ENCODE assay signal across 11 mouse cellular contexts in the genomic region with DNA sequence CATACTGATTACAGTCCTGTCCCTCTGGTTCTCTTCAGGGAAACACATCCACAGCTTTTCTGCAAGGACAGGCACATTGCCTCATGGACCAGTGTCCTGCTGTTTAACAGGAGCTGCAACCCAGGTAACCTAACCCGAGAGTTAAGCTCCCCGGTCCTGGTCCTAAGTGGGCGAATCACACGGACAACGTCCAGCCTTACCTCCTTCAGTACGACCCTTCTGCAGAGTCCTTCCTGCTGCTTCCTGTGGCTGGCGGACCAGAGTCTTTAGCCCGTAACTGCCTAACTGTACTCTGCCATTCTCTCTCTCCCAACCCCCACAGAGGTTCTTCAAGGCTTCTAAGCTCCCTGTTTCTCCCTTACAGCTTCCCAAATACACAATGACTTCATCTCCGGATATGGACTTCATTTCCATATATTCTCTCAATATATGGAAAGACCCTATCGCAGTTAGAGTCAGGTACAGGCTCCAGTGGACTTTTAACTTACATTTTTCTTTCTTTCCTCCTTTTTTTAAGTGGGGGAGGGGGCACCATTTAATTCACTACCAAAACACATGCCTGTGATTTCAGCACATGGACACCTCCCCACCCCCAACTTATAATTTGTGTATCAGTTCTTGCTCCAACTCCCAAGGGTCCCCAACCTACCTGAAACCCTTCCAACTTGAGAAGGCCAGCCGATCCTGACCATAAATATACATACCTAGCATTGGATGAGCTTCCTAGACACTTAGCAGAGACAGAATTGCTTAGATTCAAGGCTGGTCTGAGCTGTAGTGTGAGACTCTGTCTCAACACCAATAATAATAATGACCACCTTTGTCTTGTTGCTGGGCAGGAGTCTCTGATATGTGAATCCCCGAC. TPM values are rescaled to one million over a fixed set of nuclear protein-coding genes. Genes with fewer than 3 reads are reported as not detected.
DNase-seq lines count a peak whose midpoint lies in the region; ATAC-seq and TF ChIP-seq lines count a peak whose summit lies in the region.
"Had no signal": no experiment of that assay in that cellular context is flagged by ENCODE, and none has a peak within 500 bp of the region (broad histone marks: within the 10 kb centered on the region; RNA-seq: fewer than 3 reads in every experiment).

No protein-coding gene starts in this region.

- peaks cover 69% of the 10 kb centered on the region for H3K4me1 ChIP-seq in forebrain, embryonic 12.5 days
- H3K4me1 ChIP-seq in forebrain, postnatal 0 days (ENCODE audit: insufficient read depth): peaks cover 9% of the 10 kb centered on the region
- H3K4me1 ChIP-seq in embryonic facial prominence, embryonic 15.5 days: peaks cover 58% of the 10 kb centered on the region
- peaks cover 57% of the 10 kb centered on the region for H3K4me1 ChIP-seq in limb, embryonic 15.5 days

- H3K27me3 ChIP-seq in forebrain, embryonic 12.5 days: peaks cover 8% of the 10 kb centered on the region
- no peaks in the 10 kb centered on the region for H3K27me3 ChIP-seq in forebrain, postnatal 0 days (ENCODE audit: insufficient read depth, low read length)
- no peaks in the 10 kb centered on the region for H3K27me3 ChIP-seq in embryonic facial prominence, embryonic 15.5 days
- H3K27me3 ChIP-seq in limb, embryonic 15.5 days: no peaks in the 10 kb centered on the region

- peak overlapping the region; percentile 16 for H3K27ac ChIP-seq in forebrain, embryonic 12.5 days
- no peak overlapping the region for H3K27ac ChIP-seq in forebrain, postnatal 0 days (ENCODE audit: low read depth, low read length)
- H3K27ac ChIP-seq in layer of hippocampus, adult 2 months: peak overlapping the region; percentile 65
- 0 out of 2 replicates have a peak overlapping the region, but pooled peaks have one; percentile 4 for H3K27ac ChIP-seq in embryonic facial prominence, embryonic 15.5 days (replicated peaks)
- 0 out of 2 replicates have a peak overlapping the region, but pooled peaks have one; percentile 22 for H3K27ac ChIP-seq in limb, embryonic 15.5 days
- H3K27ac ChIP-seq: macrophage had no signal

- H3K9ac ChIP-seq in forebrain, embryonic 12.5 days: no peak overlapping the region
- no peak overlapping the region for H3K9ac ChIP-seq in forebrain, postnatal 0 days
- H3K9ac ChIP-seq in embryonic facial prominence, embryonic 15.5 days: no peak overlapping the region
- no peak overlapping the region for H3K9ac ChIP-seq in limb, embryonic 15.5 days

- DNase-seq in forebrain, postnatal 0 days: no peak
- DNase-seq in layer of hippocampus, adult 2 months (ENCODE audit: low spot score in 2 of 2): no peak
- DNase-seq in layer of hippocampus, adult 11-12 months (ENCODE audit: low spot score): no peak
- DNase-seq in left cerebral cortex, adult 8-10 months (ENCODE audit: low spot score in 2 of 2): no peak
- DNase-seq: embryo, embryonic 11 days; gastrocnemius, postnatal 36 days had no signal

- no peaks in the 10 kb centered on the region for H3K9me3 ChIP-seq in forebrain, embryonic 12.5 days
- H3K9me3 ChIP-seq in forebrain, postnatal 0 days (ENCODE audit: low read length): no peaks in the 10 kb centered on the region
- H3K9me3 ChIP-seq in embryonic facial prominence, embryonic 15.5 days (replicated peaks): no peaks in the 10 kb centered on the region
- no peaks in the 10 kb centered on the region for H3K9me3 ChIP-seq in limb, embryonic 15.5 days

- H3K36me3 ChIP-seq in forebrain, embryonic 12.5 days (replicated peaks): no peaks in the 10 kb centered on the region
- H3K36me3 ChIP-seq in forebrain, postnatal 0 days (ENCODE audit: insufficient read depth): no peaks in the 10 kb centered on the region
- H3K36me3 ChIP-seq in embryonic facial prominence, embryonic 15.5 days: no peaks in the 10 kb centered on the region
- no peaks in the 10 kb centered on the region for H3K36me3 ChIP-seq in limb, embryonic 15.5 days

- no peak overlapping the region for H3K4me3 ChIP-seq in forebrain, embryonic 12.5 days (replicated peaks)
- H3K4me3 ChIP-seq in forebrain, postnatal 0 days (ENCODE audit: low read depth, low read length): no peak overlapping the region
- H3K4me3 ChIP-seq in layer of hippocampus, adult 2 months: no peak overlapping the region
- no peak overlapping the region for H3K4me3 ChIP-seq in embryonic facial prominence, embryonic 15.5 days (replicated peaks)
- H3K4me3 ChIP-seq in limb, embryonic 15.5 days: no peak overlapping the region

- TF ChIP-seq CTCF in forebrain, postnatal 0 days (IDR thresholded peaks at IDR 0.05; ENCODE audit: low read depth): no peak
- TF ChIP-seq CTCF in layer of hippocampus, adult 2 months (conservative IDR thresholded peaks at IDR 0.05): no peak

- no peak for ATAC-seq in forebrain, embryonic 12.5 days (ENCODE audit: low FRiP score)
- no peak for ATAC-seq in forebrain, postnatal 0 days
- ATAC-seq in embryonic facial prominence, embryonic 15.5 days (ENCODE audit: insufficient number of reproducible peaks, low FRiP score, low TSS enrichment, low read depth): no peak
- no peak for ATAC-seq in limb, embryonic 15.5 days (ENCODE audit: insufficient number of reproducible peaks, low FRiP score, low TSS enrichment, low read depth)
- no peak for ATAC-seq in activated CD4-positive, CD25-positive, alpha-beta regulatory T cell, adult 4 months

- H3K4me2 ChIP-seq in forebrain, embryonic 12.5 days: no peak overlapping the region
- H3K4me2 ChIP-seq in forebrain, postnatal 0 days (ENCODE audit: low read depth): no peak overlapping the region
- no peak overlapping the region for H3K4me2 ChIP-seq in embryonic facial prominence, embryonic 15.5 days (replicated peaks)
- no peak overlapping the region for H3K4me2 ChIP-seq in limb, embryonic 15.5 days

- 67% methylated on average over 12 of the region's 12 CpGs for WGBS in forebrain, embryonic 12.5 days
- WGBS in forebrain, postnatal 0 days: 63% methylated on average over 12 of the region's 12 CpGs
- 35% methylated on average over 12 of the region's 12 CpGs for WGBS in embryonic facial prominence, embryonic 15.5 days
- WGBS in limb, embryonic 15.5 days: 37% methylated on average over 12 of the region's 12 CpGs

RNA-seq across cellular contexts. Expression of gene Bahcc1, which starts 11.6 kb away (rescaled TPM):
- 23.5 and 24.0 TPM in 2 replicates for polyA plus RNA-seq in forebrain, embryonic 12.5 days (2016; fragmentation: Nextera tagmentation; extraction: Ambion mirVana)
- total RNA-seq in forebrain, postnatal 0 days (2014; rRNA removed): 19.3 and 26.5 TPM in 2 replicates
- polyA plus RNA-seq in forebrain, postnatal 0 days (2015; fragmentation: Nextera tagmentation; extraction: Ambion mirVana): 3.9 and 6.5 TPM in 2 replicates
- total RNA-seq in layer of hippocampus, adult 2 months (2021): 10 to 100 TPM; 19.9 to 20.7 TPM
- 7.9 and 9.3 TPM in 2 replicates for polyA plus RNA-seq in embryonic facial prominence, embryonic 15.5 days (2015; fragmentation: Nextera tagmentation; extraction: Ambion mirVana)
- polyA plus RNA-seq in limb, embryonic 15.5 days (2015; fragmentation: Nextera tagmentation; extraction: Ambion mirVana): 5.8 and 6.7 TPM in 2 replicates
- polyA plus RNA-seq in activated CD4-positive, CD25-positive, alpha-beta regulatory T cell, adult 4 months (2017; shearing (Covaris generic)): not detected
- total RNA-seq in left cerebral cortex, adult 8-10 months (2022): 10 to 100 TPM; 20.8 to 23.0 (median 21.6) TPM
